Mouse (Mus musculus): Measurements from ENCODE around the gene Bcr. TPM values are rescaled to one million over a fixed set of nuclear protein-coding genes. Genes with fewer than 3 reads are reported as not detected.

The Bcr gene
- 10 to 100 TPM; 15.4 to 20.7 TPM for total RNA-seq (2023)

GRCm38 (mm10) chr10:75060217-75060842, at the start of gene Bcr:
TSS of gene Bcr (plus strand) at chr10:75060592.

DNA sequence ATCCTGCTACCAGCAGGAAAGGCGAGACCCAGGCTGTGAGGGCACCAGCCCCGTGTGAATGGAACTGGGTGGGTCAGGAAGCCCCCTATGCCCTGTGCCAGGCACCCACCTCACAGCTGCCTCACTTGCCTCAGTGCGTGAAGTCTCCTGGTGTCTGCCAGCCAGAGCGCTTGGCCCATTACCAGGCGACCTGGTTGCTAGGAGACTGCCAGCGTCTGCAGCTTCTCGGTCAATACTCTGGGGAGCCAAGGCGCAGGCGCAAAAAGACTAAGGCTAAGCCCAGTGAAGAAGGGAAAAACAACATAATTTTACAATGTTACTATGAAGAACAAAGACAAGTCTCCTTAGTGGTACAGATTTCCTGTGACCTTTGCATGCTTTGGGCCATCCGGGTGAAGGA, 28.0 kb upstream of the Bcr start, which contains the start of gene Rsph14:
Rsph14 (minus strand) TSS at position 192 of the 400 bp plus-strand sequence.

GRCm38 (mm10) chr10:75036883-75037379, 23.5 kb upstream of the Bcr start, which contains the start of gene Rab36:
TSS of gene Rab36 (plus strand) at chr10:75037058.

GRCm38 (mm10) chr10:75211807-75212645, 151.6 kb downstream of the Bcr start, which contains the start of gene Specc1l:
TSS of gene Specc1l (plus strand) at chr10:75212073.

Other genes with a start within 250 kb of the Bcr start
- gene Gnaz, start 93.4 kb upstream of the Bcr start, total RNA-seq (2023) = under 1 TPM; 0.20 TPM
- not detected for gene Rsph14, start 28.0 kb upstream of the Bcr start, total RNA-seq (2023)
- 1 to 10 TPM; 2.7 to 4.7 TPM for gene Rab36, start 23.5 kb upstream of the Bcr start, total RNA-seq (2023)
- 10 to 100 TPM; 16.4 to 17.6 TPM for gene Specc1l, start 151.5 kb downstream of the Bcr start, total RNA-seq (2023)